19 mouse cellular contexts compared by ENCODE assay signal in genomic region chr16:23978495-23978894, GRCm38 (mm10). TPM values are rescaled to one million over a fixed set of nuclear protein-coding genes. Genes with fewer than 3 reads are reported as not detected.
"Had no signal": no experiment of that assay in that cellular context is flagged by ENCODE, and none has a peak within 500 bp of the region (broad histone marks: within the 10 kb centered on the region; RNA-seq: fewer than 3 reads in every experiment).

No protein-coding gene starts in this region.

- H3K4me3 ChIP-seq: limb, embryonic 13.5 days; liver, embryonic 15.5 days; midbrain, embryonic 12.5 days; neural tube, embryonic 15.5 days had no signal

- H3K36me3 ChIP-seq: liver, embryonic 15.5 days; midbrain, embryonic 12.5 days; neural tube, embryonic 15.5 days had no signal

- H3K9ac ChIP-seq: limb, embryonic 13.5 days; liver, embryonic 15.5 days; lung, embryonic 14.5 days; midbrain, embryonic 12.5 days; neural tube, embryonic 15.5 days had no signal

- H3K4me2 ChIP-seq: limb, embryonic 13.5 days; liver, embryonic 11.5 days; liver, embryonic 15.5 days; lung, embryonic 14.5 days; midbrain, embryonic 12.5 days; neural tube, embryonic 15.5 days had no signal

- ATAC-seq: midbrain, embryonic 16.5 days had no signal

- H3K9me3 ChIP-seq: limb, embryonic 13.5 days; liver, embryonic 15.5 days; midbrain, embryonic 12.5 days; neural tube, embryonic 15.5 days had no signal

- DNase-seq: kidney, postnatal 36 days; left cerebral cortex, postnatal 4 days; lung, embryonic 14.5 days; right cerebral cortex, adult 18-20 months; right cerebral cortex, postnatal 25 days; thymus, postnatal 4 days had no signal

- H3K27ac ChIP-seq: kidney, postnatal 0 days; limb, embryonic 13.5 days; liver, embryonic 15.5 days; midbrain, embryonic 12.5 days; neural tube, embryonic 15.5 days; stomach, postnatal 0 days had no signal

RNA-seq across cellular contexts. Expression of gene Gm37419, which starts 9.8 kb away (rescaled TPM):
- total RNA-seq: layer of hippocampus, adult 18-20 months; layer of hippocampus, postnatal 14 days; left cerebral cortex, adult 18-20 months; left cerebral cortex, postnatal 10 days; left cerebral cortex, postnatal 4 days; megakaryocyte-erythroid progenitor cell, adult 5-6 weeks had no signal
- polyA plus RNA-seq: kidney, postnatal 0 days; limb, embryonic 13.5 days; liver, embryonic 11.5 days; liver, embryonic 15.5 days; lung, embryonic 14.5 days; midbrain, embryonic 12.5 days; midbrain, embryonic 16.5 days; neural tube, embryonic 15.5 days; stomach, postnatal 0 days had no signal

RNA-seq across cellular contexts. Expression of gene Rtp2, which starts 46.3 kb away (rescaled TPM):
- total RNA-seq: megakaryocyte-erythroid progenitor cell, adult 5-6 weeks had no signal
- polyA plus RNA-seq: kidney, postnatal 0 days; limb, embryonic 13.5 days; liver, embryonic 11.5 days; liver, embryonic 15.5 days; lung, embryonic 14.5 days; midbrain, embryonic 12.5 days; neural tube, embryonic 15.5 days; stomach, postnatal 0 days had no signal
